Mouse (Mus musculus): Measurements from ENCODE around the gene Neurl2. TPM values are rescaled to one million over a fixed set of nuclear protein-coding genes. Genes with fewer than 3 reads are reported as not detected.

The Neurl2 gene
- polyA plus RNA-seq, 1 experiment, result 4.7 TPM

DNA sequence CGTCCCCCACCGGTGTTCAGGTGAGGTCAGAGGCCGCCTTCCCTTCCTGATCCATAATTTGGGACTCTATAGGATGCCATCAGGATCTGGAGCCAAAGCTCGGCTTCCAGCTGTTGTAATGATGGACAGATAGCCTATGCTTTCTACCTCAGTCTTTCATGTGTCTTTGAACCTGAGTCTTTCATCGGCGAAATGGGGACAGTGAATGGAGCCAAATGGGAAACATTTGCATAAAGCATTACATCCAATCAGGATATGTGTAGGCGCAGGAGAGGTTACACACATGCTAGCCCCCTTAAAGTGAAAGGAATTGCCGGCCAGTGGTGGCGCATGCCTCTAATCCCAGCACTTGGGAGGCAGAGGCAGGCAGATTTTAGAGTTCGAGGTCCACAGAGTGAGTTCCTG is 10.1 kb downstream of the Neurl2 start:
- Histone ChIP-seq H3K4me1 (ENCODE audit: control insufficient read depth, insufficient read depth, low read length) (no peaks in the 10 kb centered on the region; the same call in 1 of the 2 replicates), H3K27me3 (replicated peaks; ENCODE audit: control insufficient read depth, insufficient read depth, low read length) (no peaks in the 10 kb centered on the region), H3K4me3 (ENCODE audit: insufficient read depth, low read depth, low read length) (peak overlapping the region; percentile 70), H3K27ac (ENCODE audit: insufficient read depth, low read depth, low read length) (peak overlapping the region; percentile 33; the same call in 1 of the 2 replicates), H3K36me3 (ENCODE audit: control insufficient read depth, insufficient read depth, low read length) (peaks cover 3% of the 10 kb centered on the region; the same call in 1 of the 2 replicates)
- peak; percentile 51 for DNase-seq
- no peak for TF ChIP-seq POLR2A (IDR thresholded peaks at IDR 0.05; ENCODE audit: low read depth, low read length)
- no peak for TF ChIP-seq CTCF (conservative IDR thresholded peaks at IDR 0.05; ENCODE audit: insufficient read depth, insufficient read length, low read depth, low read length)
- WGBS, result 0% methylated on average over 10 of the region's 10 CpGs

DNA sequence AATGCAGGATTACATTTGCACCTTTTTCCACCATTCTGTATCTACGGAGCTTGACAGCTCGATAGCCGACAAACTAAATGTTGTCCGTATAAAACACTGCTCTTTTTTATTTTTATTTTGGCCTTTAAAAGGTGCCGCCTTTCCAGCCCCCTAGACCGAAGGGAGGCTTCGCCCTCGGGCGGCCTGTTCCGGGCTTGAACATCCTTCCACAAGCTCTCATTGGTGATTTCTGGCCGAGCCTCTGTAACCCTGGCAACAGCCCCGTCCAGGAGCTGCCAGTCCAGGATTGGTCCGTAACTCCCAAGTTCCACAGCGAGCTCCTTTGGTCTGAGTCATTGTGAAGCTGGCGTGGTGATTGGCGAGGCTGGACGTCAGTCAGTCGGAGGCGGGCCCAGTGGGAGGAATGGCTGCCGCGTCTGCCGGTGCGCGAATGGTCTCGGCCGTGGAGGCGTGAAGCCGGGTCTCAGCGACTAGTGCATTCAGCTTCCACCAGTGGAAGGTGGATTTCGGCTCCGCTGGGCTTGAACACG is 10.6 kb downstream of the Neurl2 start, which contains the start of gene Zswim1:
TSS of gene Zswim1 (plus strand) at position 51 of the 530 bp plus-strand sequence.
- WGBS, result 1% methylated on average over 32 of the region's 32 CpGs
- DNase-seq, result peak; percentile 100
- Histone ChIP-seq H3K27me3 (replicated peaks; ENCODE audit: control insufficient read depth, insufficient read depth, low read length) (no peaks in the 10 kb centered on the region), H3K36me3 (ENCODE audit: control insufficient read depth, insufficient read depth, low read length) (peaks cover 3% of the 10 kb centered on the region; the same call in 1 of the 2 replicates), H3K27ac (ENCODE audit: insufficient read depth, low read depth, low read length) (peak within 1 kb of the TSS; percentile 33; the same call in 1 of the 2 replicates), H3K4me1 (ENCODE audit: control insufficient read depth, insufficient read depth, low read length) (no peaks in the 10 kb centered on the region; the same call in 1 of the 2 replicates), H3K4me3 (ENCODE audit: insufficient read depth, low read depth, low read length) (peak within 1 kb of the TSS; percentile 70)
- TF ChIP-seq CTCF (conservative IDR thresholded peaks at IDR 0.05; ENCODE audit: insufficient read depth, insufficient read length, low read depth, low read length), result no peak
- TF ChIP-seq POLR2A (IDR thresholded peaks at IDR 0.05; ENCODE audit: low read depth, low read length), result peak; percentile 91

DNA sequence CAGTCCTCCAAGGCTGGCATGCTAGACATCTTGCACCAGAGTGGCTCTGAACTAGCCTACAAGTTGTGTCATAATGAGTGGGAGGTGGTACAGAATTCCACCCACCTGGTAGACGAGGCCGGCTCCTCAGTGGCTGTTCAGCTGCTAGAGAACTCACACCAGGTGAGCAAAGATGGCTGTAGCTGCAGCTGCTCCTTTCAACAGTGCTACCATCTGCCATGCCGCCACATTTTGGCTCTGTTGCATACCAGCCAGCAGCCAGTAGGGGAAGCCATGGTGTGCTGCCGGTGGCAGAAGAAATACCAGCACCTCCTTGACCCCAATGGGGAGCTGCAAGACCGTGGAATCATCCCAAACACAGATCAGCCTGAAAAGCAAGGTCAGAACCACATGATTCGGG is 12.2 kb downstream of the Neurl2 start:
- 90% methylated on average over 6 of the region's 6 CpGs for WGBS
- H3K27ac ChIP-seq (ENCODE audit: insufficient read depth, low read depth, low read length), result no peak overlapping the region
- DNase-seq, result no peak

DNA sequence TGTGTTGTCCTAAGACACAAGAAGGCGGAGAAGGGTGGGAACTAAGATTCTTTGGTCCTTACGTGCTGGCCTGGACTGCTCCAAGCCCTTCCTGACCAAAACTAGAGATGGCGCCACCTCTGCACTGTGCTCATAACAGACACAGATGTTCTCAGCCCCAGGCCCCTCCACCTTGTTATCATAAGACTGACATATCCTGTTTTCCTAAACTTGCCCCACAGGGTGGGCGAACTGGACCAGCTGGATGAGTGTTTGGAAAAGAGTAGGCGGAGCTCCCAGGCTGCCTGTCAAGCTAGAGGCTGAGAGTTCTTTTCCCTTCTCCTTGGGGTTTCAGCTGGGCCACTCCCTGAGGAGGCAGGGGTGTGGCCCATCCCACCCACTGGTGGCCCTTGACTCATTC is 15.6 kb downstream of the Neurl2 start:
- Histone ChIP-seq H3K4me3 (ENCODE audit: insufficient read depth, low read depth, low read length) (no peak overlapping the region), H3K27ac (ENCODE audit: insufficient read depth, low read depth, low read length) (no peak overlapping the region), H3K4me1 (ENCODE audit: control insufficient read depth, insufficient read depth, low read length) (no peaks in the 10 kb centered on the region; the same call in 1 of the 2 replicates), H3K36me3 (ENCODE audit: control insufficient read depth, insufficient read depth, low read length) (no peaks in the 10 kb centered on the region), H3K27me3 (replicated peaks; ENCODE audit: control insufficient read depth, insufficient read depth, low read length) (no peaks in the 10 kb centered on the region)
- WGBS, result 81% methylated on average over 5 of the region's 5 CpGs
- DNase-seq, result no peak
- TF ChIP-seq CTCF (conservative IDR thresholded peaks at IDR 0.05; ENCODE audit: insufficient read depth, insufficient read length, low read depth, low read length), result no peak
- no peak for TF ChIP-seq POLR2A (IDR thresholded peaks at IDR 0.05; ENCODE audit: low read depth, low read length)

More for the DNA sequence above, 12.2 kb downstream of the Neurl2 start:
- Histone ChIP-seq H3K27me3 (replicated peaks; ENCODE audit: control insufficient read depth, insufficient read depth, low read length) (no peaks in the 10 kb centered on the region), H3K4me1 (ENCODE audit: control insufficient read depth, insufficient read depth, low read length) (no peaks in the 10 kb centered on the region; the same call in 1 of the 2 replicates), H3K36me3 (ENCODE audit: control insufficient read depth, insufficient read depth, low read length) (peaks cover 3% of the 10 kb centered on the region; the same call in 1 of the 2 replicates), H3K4me3 (ENCODE audit: insufficient read depth, low read depth, low read length) (no peak overlapping the region)
- no peak for TF ChIP-seq POLR2A (IDR thresholded peaks at IDR 0.05; ENCODE audit: low read depth, low read length)
- TF ChIP-seq CTCF (conservative IDR thresholded peaks at IDR 0.05; ENCODE audit: insufficient read depth, insufficient read length, low read depth, low read length), result no peak

DNA sequence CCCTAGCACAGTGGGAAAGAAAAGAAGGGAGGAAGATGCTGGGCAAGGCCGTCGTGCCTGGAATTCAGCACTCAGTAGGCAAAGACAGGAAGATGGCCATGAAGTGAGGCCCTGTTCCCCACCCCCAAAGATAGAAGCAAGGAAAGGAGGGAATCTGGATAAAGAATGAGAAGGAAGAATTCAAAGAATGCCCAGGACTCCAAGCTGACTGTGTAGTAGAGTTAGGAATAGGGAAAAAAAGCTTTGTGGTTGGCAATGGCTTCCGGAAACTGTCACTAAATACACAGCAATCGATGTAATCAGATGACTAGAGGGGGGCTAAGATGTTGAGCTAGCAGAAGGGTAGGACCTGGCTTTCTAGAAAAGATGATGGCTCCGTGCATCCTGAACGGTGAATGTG is 16.1 kb downstream of the Neurl2 start:
- Histone ChIP-seq H3K4me3 (ENCODE audit: insufficient read depth, low read depth, low read length) (no peak overlapping the region), H3K27ac (ENCODE audit: insufficient read depth, low read depth, low read length) (no peak overlapping the region), H3K36me3 (ENCODE audit: control insufficient read depth, insufficient read depth, low read length) (no peaks in the 10 kb centered on the region), H3K27me3 (replicated peaks; ENCODE audit: control insufficient read depth, insufficient read depth, low read length) (no peaks in the 10 kb centered on the region), H3K4me1 (ENCODE audit: control insufficient read depth, insufficient read depth, low read length) (no peaks in the 10 kb centered on the region)
- no peak for DNase-seq
- no peak for TF ChIP-seq CTCF (conservative IDR thresholded peaks at IDR 0.05; ENCODE audit: insufficient read depth, insufficient read length, low read depth, low read length)
- TF ChIP-seq POLR2A (IDR thresholded peaks at IDR 0.05; ENCODE audit: low read depth, low read length), result no peak
- WGBS, result 85% methylated on average over 6 of the region's 6 CpGs

DNA sequence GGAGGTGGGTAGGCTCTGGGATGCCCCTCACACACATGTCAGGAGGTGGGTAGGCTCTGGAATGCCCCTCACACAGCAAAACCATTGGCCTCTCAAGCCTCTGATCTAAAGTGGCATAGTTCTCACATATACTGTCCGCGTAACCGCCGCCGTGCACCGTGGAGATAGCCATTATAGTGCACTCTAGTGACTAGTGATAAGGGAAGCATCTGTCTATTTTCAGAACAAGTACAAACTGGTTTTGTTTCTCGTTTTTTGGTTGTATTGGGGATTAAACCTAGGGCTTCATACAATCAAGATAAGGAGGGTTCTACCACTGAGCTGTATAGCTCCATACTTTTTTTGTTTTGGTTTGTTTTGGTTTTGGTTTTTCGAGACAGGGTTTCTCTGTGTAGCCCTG is 17.4 kb downstream of the Neurl2 start:
- Histone ChIP-seq H3K4me3 (ENCODE audit: insufficient read depth, low read depth, low read length) (no peak overlapping the region), H3K27ac (ENCODE audit: insufficient read depth, low read depth, low read length) (no peak overlapping the region), H3K27me3 (replicated peaks; ENCODE audit: control insufficient read depth, insufficient read depth, low read length) (no peaks in the 10 kb centered on the region), H3K4me1 (ENCODE audit: control insufficient read depth, insufficient read depth, low read length) (no peaks in the 10 kb centered on the region), H3K36me3 (ENCODE audit: control insufficient read depth, insufficient read depth, low read length) (no peaks in the 10 kb centered on the region)
- TF ChIP-seq CTCF (conservative IDR thresholded peaks at IDR 0.05; ENCODE audit: insufficient read depth, insufficient read length, low read depth, low read length), result no peak
- no peak for DNase-seq
- 93% methylated on average over 8 of the region's 8 CpGs for WGBS

DNA sequence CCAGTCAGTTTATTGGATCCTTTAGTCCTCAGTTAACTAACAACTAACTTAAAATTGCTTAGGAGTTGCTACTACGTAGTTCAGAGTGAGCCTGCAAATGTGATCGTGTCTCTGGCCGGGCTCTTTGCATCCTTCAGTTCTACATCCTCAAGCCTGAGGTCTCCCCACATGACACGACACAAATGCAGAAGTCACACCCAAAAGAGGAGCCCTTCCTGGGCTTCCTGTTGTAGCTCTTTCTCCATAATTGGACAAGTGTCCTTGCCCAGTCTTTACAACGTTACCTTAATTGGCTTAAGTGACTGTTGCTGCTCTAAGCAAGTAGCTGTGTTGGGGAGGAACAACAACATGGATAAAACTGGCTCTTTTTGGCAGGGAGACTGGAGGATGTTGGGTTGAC is 17.9 kb downstream of the Neurl2 start:
- Histone ChIP-seq H3K27ac (ENCODE audit: insufficient read depth, low read depth, low read length) (no peak overlapping the region), H3K4me3 (ENCODE audit: insufficient read depth, low read depth, low read length) (no peak overlapping the region), H3K4me1 (ENCODE audit: control insufficient read depth, insufficient read depth, low read length) (no peaks in the 10 kb centered on the region), H3K27me3 (replicated peaks; ENCODE audit: control insufficient read depth, insufficient read depth, low read length) (no peaks in the 10 kb centered on the region), H3K36me3 (ENCODE audit: control insufficient read depth, insufficient read depth, low read length) (no peaks in the 10 kb centered on the region)
- DNase-seq, result no peak
- no peak for TF ChIP-seq POLR2A (IDR thresholded peaks at IDR 0.05; ENCODE audit: low read depth, low read length)
- no peak for TF ChIP-seq CTCF (conservative IDR thresholded peaks at IDR 0.05; ENCODE audit: insufficient read depth, insufficient read length, low read depth, low read length)
- 87% methylated on average over 5 of the region's 5 CpGs for WGBS

Data from kidney, adult 2 months (tissue).